Mouse (Mus musculus) bone marrow, adult 2 months (tissue): ENCODE results near the gene Akap6.

Experiments
- CTCF ChIP-seq: fragments of 200-500 bp; IDR thresholded peaks from 2 replicates; pipeline ENCODE4 v1.5.1; 2011; ENCODE audit warnings: low read length, control low read depth; ENCODE audit not compliant: control insufficient read depth, insufficient read depth
- POLR2A ChIP-seq: fragments of 200-500 bp; IDR thresholded peaks from 2 replicates; pipeline ENCODE4 v1.6.1; 2011; ENCODE audit warnings: low read depth, mild to moderate bottlenecking, control low read depth, low read length, borderline replicate concordance; ENCODE audit not compliant: control insufficient read depth

GRCm38 (mm10) chr12:52671943-52672342 lies 27.2 kb upstream of the Akap6 start:
- TF ChIP-seq CTCF (no peak), POLR2A (no peak)
